Mouse (Mus musculus): Measurements from ENCODE around the gene Dcdc2a. TPM values are rescaled to one million over a fixed set of nuclear protein-coding genes. Genes with fewer than 3 reads are reported as not detected.

Gene Dcdc2a
- polyA plus RNA-seq, 1 experiment, result 8.3 TPM

DNA sequence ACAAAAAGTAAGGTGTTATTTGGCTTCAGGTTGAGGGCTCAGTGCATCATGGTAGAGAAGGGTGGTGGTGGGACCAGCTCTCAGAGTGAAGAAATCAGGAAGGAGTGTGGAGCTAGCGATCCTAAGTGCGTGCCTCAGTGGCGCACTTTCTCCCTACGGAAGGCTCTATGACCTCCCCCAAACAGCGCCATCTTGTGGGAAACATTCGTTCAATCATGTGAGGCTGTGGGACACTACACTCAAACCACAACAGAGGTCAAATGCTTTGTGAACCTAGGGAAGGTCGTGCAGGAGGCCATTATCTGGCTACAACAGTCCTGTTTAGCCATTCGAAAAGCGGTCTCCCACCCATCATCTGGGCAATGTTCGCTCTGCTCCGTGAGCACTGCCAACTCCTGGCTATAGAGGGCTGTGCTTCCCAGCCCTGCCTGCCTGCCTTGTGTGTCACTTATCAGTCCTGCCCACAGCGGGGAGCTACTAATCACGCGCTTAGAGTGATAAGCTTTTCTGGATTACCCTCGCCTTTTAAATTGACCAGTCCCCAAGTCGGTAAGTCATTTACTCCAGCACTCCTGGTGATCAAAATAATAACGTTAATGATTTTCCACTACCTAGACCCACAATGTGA lies 94.5 kb downstream of the Dcdc2a start:
- Histone ChIP-seq H3K27ac (ENCODE audit: insufficient read depth, low read length) (no peak overlapping the region), H3K4me1 (ENCODE audit: control insufficient read depth, insufficient read depth, low read length) (no peaks in the 10 kb centered on the region), H3K4me3 (ENCODE audit: insufficient read depth, low read length) (no peak overlapping the region)
- TF ChIP-seq POLR2A (IDR thresholded peaks at IDR 0.05; ENCODE audit: extremely low read depth, insufficient read depth, low read length), result no peak

DNA sequence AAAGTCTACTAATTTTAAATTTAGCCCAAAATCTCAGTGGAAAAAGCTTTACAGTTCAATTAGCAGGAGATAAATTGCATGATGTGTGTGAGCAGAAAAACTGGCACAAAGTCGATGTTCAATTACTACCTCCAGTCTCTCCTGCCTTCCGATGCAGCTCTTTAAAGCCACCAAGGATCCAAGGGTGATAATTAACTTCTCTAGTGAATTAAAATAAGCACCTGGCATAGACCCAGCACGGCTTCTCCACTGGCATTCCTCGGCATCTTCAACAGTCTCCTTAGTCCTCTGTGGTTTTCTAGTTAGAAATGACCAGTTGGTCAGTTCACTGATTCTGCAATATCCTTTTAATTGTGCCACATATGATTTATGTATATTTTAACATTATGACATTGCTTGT lies 95.1 kb downstream of the Dcdc2a start:
- TF ChIP-seq CTCF (IDR thresholded peaks at IDR 0.05; ENCODE audit: extremely low read depth, insufficient read depth, low read length) (no peak), POLR2A (IDR thresholded peaks at IDR 0.05; ENCODE audit: extremely low read depth, insufficient read depth, low read length) (no peak)

GRCm38 (mm10) chr13:25159917-25160316 lies 104.1 kb downstream of the Dcdc2a start:
- Histone ChIP-seq H3K4me1 (ENCODE audit: control insufficient read depth, insufficient read depth, low read length) (no peaks in the 10 kb centered on the region), H3K4me3 (ENCODE audit: insufficient read depth, low read length) (no peak overlapping the region), H3K27ac (ENCODE audit: insufficient read depth, low read length) (no peak overlapping the region)
- no peak for TF ChIP-seq CTCF (IDR thresholded peaks at IDR 0.05; ENCODE audit: extremely low read depth, insufficient read depth, low read length)
- TF ChIP-seq POLR2A (IDR thresholded peaks at IDR 0.05; ENCODE audit: extremely low read depth, insufficient read depth, low read length), result no peak

More for the DNA sequence above, 95.1 kb downstream of the Dcdc2a start:
- Histone ChIP-seq H3K27ac (ENCODE audit: insufficient read depth, low read length) (no peak overlapping the region), H3K4me3 (ENCODE audit: insufficient read depth, low read length) (no peak overlapping the region), H3K4me1 (ENCODE audit: control insufficient read depth, insufficient read depth, low read length) (no peaks in the 10 kb centered on the region)

GRCm38 (mm10) chr13:25160804-25161203 lies 105.0 kb downstream of the Dcdc2a start:
- H3K4me3 ChIP-seq (ENCODE audit: insufficient read depth, low read length), result no peak overlapping the region
- no peaks in the 10 kb centered on the region for H3K4me1 ChIP-seq (ENCODE audit: control insufficient read depth, insufficient read depth, low read length)
- TF ChIP-seq POLR2A (IDR thresholded peaks at IDR 0.05; ENCODE audit: extremely low read depth, insufficient read depth, low read length) (no peak), CTCF (IDR thresholded peaks at IDR 0.05; ENCODE audit: extremely low read depth, insufficient read depth, low read length) (no peak)
- no peak overlapping the region for H3K27ac ChIP-seq (ENCODE audit: insufficient read depth, low read length)

- H3K4me1 ChIP-seq (ENCODE audit: control insufficient read depth, insufficient read depth, low read length), result no peaks in the 10 kb centered on the region
- H3K4me3 ChIP-seq (ENCODE audit: insufficient read depth, low read length), result no peak overlapping the region
- H3K27ac ChIP-seq (ENCODE audit: insufficient read depth, low read length), result no peak overlapping the region
- TF ChIP-seq POLR2A (IDR thresholded peaks at IDR 0.05; ENCODE audit: extremely low read depth, insufficient read depth, low read length) (no peak), CTCF (IDR thresholded peaks at IDR 0.05; ENCODE audit: extremely low read depth, insufficient read depth, low read length) (no peak)
Measured at GRCm38 (mm10) chr13:25162594-25162993, 106.8 kb downstream of the Dcdc2a start.

- no peaks in the 10 kb centered on the region for H3K4me1 ChIP-seq (ENCODE audit: control insufficient read depth, insufficient read depth, low read length)
- H3K4me3 ChIP-seq (ENCODE audit: insufficient read depth, low read length), result no peak overlapping the region
- H3K27ac ChIP-seq (ENCODE audit: insufficient read depth, low read length), result no peak overlapping the region
- TF ChIP-seq POLR2A (IDR thresholded peaks at IDR 0.05; ENCODE audit: extremely low read depth, insufficient read depth, low read length), result no peak
- TF ChIP-seq CTCF (IDR thresholded peaks at IDR 0.05; ENCODE audit: extremely low read depth, insufficient read depth, low read length), result no peak
Measured at GRCm38 (mm10) chr13:25168891-25169290, 113.1 kb downstream of the Dcdc2a start.

GRCm38 (mm10) chr13:25177835-25178234 lies 122.0 kb downstream of the Dcdc2a start:
- Histone ChIP-seq H3K4me1 (ENCODE audit: control insufficient read depth, insufficient read depth, low read length) (no peaks in the 10 kb centered on the region), H3K4me3 (ENCODE audit: insufficient read depth, low read length) (no peak overlapping the region), H3K27ac (ENCODE audit: insufficient read depth, low read length) (no peak overlapping the region)
- TF ChIP-seq POLR2A (IDR thresholded peaks at IDR 0.05; ENCODE audit: extremely low read depth, insufficient read depth, low read length), result no peak
- no peak for TF ChIP-seq CTCF (IDR thresholded peaks at IDR 0.05; ENCODE audit: extremely low read depth, insufficient read depth, low read length)

GRCm38 (mm10) chr13:25178236-25179001 lies 122.6 kb downstream of the Dcdc2a start:
- Histone ChIP-seq H3K27ac (ENCODE audit: insufficient read depth, low read length) (no peak overlapping the region), H3K4me3 (ENCODE audit: insufficient read depth, low read length) (no peak overlapping the region), H3K4me1 (ENCODE audit: control insufficient read depth, insufficient read depth, low read length) (no peaks in the 10 kb centered on the region)
- no peak for TF ChIP-seq POLR2A (IDR thresholded peaks at IDR 0.05; ENCODE audit: extremely low read depth, insufficient read depth, low read length)
- no peak for TF ChIP-seq CTCF (IDR thresholded peaks at IDR 0.05; ENCODE audit: extremely low read depth, insufficient read depth, low read length)

- TF ChIP-seq POLR2A (IDR thresholded peaks at IDR 0.05; ENCODE audit: extremely low read depth, insufficient read depth, low read length) (no peak), CTCF (IDR thresholded peaks at IDR 0.05; ENCODE audit: extremely low read depth, insufficient read depth, low read length) (no peak)
- no peak overlapping the region for H3K4me3 ChIP-seq (ENCODE audit: insufficient read depth, low read length)
- H3K27ac ChIP-seq (ENCODE audit: insufficient read depth, low read length), result no peak overlapping the region
- peaks cover 3% of the 10 kb centered on the region; the same call in 1 of the 2 replicates for H3K4me1 ChIP-seq (ENCODE audit: control insufficient read depth, insufficient read depth, low read length)
Measured at GRCm38 (mm10) chr13:25186436-25187325, 130.9 kb downstream of the Dcdc2a start.

Measured in cortical plate, adult 2 months (tissue).